Mouse (Mus musculus): ENCODE measurements around the gene Nr1d2.
"Not testable (repeated sequence)": the region's sequence is repeated elsewhere in the genome, so short reads cannot be mapped to it uniquely, and the experiment has no call there.

Gene Nr1d2

DNA sequence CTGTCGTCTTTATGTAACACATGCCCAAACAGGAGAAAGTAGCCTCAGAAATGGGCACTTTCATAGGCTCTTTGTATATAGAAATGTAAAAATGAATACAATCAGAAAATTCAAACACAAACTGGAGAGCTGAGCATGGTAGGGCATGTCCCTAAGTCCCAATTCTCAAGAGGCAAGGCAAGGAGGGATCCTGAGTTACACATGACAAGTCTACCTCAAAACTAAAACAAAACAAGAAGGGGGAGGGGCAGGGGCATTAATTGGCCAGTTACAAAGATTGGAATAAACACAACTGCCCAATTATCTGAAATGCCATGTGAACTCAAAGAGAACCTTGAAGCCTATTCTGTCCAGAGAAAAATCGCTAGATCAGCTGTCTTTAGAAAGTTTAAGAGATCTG is 5.9 kb downstream of the Nr1d2 start:
- no peak for DNase-seq (ENCODE audit: low spot score in 2 of 2)

DNA sequence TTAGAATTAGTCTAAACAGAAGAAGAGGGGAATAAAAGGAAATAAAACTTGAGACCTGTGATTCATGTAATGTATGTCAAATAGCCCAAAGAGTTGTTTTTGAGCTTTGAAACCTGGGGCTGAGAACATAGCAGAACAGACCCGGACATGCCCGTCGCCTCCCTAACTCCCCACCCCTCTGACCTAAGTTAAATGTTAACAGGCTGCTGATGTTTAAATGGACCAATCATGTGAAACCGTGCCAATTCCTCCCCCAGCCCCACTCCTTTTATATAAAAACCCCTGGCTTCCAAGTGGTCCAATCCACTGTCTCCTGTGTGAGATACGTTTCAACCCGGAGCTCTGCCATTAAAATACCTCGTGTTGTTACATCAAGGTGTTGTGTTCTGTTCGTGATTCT is 7.1 kb downstream of the Nr1d2 start:
- not testable (repeated sequence) for DNase-seq (ENCODE audit: low spot score in 2 of 2)

DNA sequence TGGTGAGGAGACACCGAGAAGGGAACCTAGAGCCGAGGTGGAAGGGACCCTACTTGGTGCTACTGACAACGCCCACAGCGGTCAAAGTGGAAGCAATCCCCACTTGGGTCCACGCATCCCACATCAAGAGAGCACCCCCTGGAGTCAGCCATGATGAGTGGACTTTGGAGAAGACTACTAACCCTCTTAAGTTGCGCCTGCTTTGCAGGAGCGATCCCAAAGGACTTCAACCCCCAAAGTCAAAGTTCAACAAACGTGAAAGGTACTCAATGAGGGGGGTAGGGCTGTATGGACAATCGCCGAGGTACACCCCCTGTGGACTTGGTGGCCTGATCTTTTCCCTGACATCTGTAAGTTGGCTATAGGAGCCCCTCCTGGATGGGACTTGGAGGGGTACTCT is 9.2 kb downstream of the Nr1d2 start:
- not testable (repeated sequence) for DNase-seq (ENCODE audit: low spot score in 2 of 2)

DNA sequence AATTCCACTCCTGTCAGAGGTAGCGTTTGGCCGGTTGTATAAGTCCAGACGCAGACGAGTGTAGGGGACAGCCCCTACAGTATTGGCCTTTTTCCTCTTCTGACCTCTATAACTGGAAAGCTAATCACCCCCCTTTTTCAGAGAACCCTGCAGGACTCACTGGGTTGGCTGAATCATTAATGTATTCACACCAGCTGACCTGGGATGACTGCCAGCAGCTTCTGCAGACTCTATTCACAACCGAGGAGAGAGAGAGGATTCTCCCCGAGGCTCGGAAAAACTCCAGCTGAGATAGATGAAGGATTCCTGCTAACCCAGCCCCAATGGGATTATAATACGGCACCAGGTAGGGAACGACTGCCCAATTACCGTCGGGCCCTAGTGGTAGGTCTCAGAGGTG is 12.7 kb downstream of the Nr1d2 start:
- not testable (repeated sequence) for DNase-seq (ENCODE audit: low spot score in 2 of 2)

DNA sequence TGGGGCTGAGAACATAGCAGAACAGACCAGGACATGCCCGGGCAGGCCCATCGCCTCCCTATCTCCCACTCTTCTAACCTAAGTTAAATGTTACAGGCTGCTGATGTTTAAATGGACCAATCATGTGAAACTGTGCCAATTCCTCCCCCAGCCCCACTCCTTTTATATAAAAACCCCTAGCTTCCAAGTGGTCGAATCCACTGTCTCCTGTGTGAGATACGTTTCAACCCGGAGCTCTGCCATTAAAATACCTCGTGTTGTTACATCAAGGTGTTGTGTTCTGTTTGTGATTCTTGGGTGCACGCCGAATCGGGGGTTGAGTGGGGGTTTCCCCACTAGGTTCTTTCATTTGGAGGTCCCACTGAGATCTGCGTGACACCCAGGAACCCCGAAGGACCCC is 13.5 kb downstream of the Nr1d2 start:
- not testable (repeated sequence) for DNase-seq (ENCODE audit: low spot score in 2 of 2)

DNA sequence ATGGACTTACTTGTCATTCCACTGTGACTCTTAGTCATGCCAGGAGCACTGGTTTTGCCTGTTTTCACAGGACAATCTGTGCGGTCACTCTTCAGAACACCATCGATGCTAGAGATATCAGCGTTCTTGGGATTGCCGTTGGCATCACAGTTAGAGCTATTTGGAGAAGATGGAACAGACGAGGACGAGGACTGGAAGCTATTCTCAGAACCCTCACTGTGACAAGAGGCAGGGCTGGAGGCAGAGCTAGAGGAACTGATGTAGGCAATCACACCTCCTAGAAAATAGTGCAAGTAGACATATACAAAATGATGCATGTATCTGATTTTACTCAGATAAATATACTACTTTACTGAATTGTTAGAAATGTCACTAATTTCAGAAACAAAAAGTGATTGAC is 16.9 kb downstream of the Nr1d2 start:
- DNase-seq (ENCODE audit: low spot score in 2 of 2): no peak

DNA sequence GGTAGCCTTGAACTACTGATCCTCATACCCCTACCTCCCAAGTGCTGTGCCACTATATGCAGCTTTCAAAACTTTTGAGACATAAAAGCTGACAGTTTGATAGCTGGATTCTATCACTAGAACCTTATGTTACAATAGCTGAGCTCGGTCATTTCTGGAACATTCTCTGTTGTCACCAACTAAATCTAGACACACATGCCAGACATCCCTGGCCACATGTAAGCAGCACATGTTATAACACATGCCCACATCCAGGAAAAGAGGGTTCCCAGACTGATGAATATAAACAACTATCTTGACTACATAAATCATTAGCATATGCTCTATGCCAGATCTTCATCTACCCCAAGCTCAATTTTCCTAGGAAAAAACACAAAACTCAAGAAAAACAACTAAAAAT is 21.8 kb downstream of the Nr1d2 start:
- DNase-seq (ENCODE audit: low spot score in 2 of 2): no peak

DNA sequence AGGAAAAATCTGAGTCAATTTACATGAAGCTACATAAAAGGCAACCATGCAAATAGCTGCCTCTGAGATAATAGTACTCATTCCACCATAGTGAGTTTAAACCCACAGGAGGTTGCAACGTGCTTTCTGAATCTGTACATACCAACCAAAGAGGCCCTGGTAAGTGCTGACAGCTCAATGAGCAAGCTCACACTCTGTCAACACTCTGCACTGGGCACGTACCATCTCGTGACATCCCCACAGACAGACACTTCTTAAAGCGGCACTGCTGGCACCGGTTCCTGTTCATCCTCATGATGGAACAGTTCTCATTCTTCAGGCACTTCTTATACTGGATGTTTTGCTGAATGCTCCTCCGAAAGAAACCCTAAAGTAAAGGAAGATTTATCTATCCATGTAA is 22.5 kb downstream of the Nr1d2 start:
- no peak for DNase-seq (ENCODE audit: low spot score in 2 of 2)

DNA sequence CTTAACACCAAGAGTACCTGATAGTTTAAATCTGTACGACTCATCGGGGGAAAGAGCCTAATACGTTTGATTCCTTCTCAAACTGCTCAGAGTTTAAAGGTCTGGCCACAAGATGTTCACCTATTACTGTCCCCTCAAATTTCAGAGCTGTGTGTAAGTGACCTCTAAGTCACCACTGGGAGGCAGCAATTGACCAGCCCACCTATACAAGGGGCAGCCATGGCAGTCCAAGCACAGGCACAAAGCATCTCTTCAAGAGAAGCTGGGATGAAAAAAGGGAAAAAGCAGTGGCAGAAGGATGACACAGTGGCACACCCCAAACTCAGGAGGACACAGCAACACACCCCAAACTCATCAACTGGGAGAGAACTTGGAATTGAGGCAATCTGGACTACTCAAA is 28.1 kb downstream of the Nr1d2 start:
- DNase-seq (ENCODE audit: low spot score in 2 of 2): no peak

DNA sequence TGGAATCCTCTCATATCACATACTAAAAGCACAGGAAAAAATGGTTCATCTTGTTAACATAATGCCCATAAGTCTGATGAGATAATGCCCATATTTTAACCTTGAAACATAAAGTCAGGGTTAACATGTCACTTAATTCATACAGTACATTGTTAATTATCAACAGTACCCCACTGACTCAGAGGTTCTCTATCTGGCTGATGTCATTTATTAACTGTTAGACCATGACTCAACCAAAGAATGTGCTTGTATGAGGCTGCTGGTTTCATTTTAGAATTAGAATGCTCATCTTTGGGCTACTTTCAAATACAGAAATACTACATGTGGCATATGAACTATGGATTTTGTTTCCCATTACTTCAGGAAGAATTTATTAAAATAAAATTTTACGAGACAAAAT is 34.6 kb downstream of the Nr1d2 start:
- DNase-seq (ENCODE audit: low spot score in 2 of 2): not testable (repeated sequence)

DNA sequence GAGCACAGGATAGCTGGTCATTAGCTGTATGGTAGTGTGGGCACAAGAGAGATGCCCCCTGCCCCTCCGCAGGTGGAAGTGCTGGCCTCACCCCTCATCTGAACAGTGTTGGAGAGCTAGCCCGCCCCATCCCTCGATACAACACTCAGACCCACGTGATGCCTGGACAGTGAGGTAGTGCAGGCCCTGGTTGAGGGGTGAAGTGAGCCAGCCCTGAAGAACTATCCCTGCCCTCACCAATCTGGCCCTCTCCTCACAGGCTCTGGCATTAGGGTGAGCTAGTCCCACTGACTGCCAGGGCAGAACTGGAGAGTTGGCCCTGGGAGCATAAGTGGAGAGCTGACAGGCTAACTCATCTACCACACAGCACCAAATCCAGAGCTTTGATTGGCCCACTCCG is 37.5 kb downstream of the Nr1d2 start:
- no peak for DNase-seq (ENCODE audit: low spot score in 2 of 2)

DNA sequence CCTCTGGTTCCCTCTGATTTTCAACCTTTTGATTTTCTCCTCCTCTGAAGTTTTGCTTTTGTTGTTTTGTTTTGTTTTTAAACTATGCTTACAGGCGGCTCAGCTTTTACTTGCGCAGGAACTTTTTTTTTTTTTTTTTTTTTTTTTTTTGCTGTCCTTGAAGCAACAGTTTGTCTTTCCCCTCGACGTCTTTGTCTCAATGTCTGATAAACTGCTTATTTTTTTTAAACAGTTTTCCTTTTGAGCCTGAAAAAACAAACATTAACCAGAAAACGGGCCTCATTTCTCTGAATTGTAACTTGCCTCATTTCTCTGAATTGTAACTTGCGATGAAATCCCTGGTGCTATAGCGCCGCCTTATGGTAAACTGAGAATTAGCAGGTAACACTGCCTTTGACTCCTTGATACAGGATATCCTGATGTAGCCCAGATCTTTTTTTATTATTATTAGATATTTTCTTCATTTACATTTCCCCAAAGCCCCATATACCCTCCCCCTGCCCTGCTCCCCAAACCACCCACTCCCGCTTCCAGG is 52.0 kb downstream of the Nr1d2 start:
- peak; percentile 73 to 76 for DNase-seq (ENCODE audit: low spot score in 2 of 2)

DNA sequence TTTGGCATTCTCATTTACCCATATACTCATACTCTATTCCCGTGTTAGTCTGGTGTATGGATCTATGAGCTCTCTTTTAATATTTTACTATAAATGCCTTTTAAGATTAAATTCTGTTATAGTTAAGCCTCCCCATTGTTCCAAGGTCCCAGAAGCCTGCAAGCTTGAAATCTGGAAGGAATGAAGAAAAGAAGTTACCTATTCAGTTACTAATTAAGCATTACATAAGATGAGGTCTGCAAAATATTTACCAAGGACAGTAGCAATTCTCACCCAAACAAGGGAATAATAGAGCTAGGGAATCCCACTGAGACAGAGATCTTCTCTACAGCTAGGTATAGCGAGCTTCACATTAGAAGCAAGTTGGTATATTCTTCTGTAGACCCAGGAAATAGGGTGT is 61.4 kb downstream of the Nr1d2 start:
- DNase-seq (ENCODE audit: low spot score in 2 of 2): not testable (repeated sequence)

DNA sequence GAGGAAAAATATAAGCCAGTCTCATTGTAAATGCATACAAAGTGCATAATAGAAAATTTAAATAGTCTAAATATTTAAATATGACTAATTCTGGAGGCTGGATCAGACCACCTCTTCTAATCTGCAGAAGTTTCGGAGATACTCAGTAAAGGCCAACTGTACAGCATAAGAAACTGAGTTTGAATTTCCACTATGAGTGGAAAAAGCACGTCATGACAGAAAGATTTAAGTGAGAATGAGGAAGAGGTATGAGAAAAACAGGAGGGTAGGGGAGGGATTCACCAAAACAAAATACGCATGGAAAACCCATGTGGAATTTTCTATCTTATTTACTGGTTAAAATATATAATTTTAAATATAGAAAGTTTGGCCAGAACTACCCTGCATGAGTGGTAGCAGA is 71.3 kb downstream of the Nr1d2 start:
- no peak for DNase-seq (ENCODE audit: low spot score in 2 of 2)

DNA sequence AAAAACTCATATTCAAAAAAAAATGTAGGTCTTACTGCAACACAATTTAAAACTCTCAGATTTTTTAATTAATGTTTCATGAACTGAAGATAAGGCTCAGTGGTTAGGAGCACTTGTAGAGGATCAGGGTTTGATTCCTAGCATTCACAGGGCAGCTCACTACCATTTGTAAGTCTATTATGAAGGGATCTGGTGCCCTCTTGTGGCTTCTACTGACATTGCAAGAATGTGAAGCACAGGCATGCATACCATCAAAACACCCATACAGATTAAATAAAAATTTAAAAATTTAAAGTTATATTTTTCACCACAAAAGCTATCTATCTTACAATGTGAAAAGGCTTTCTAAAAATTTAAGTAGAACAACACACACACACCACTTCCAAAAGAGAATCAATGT is 71.9 kb downstream of the Nr1d2 start:
- peak; percentile 28 to 51 for DNase-seq (ENCODE audit: low spot score in 2 of 2)
